Mouse (Mus musculus): ENCODE results near the gene Eci3. TPM values are rescaled to one million over a fixed set of nuclear protein-coding genes. Genes with fewer than 3 reads are reported as not detected.
"Not testable (repeated sequence)": the region's sequence is repeated elsewhere in the genome, so short reads cannot be mapped to it uniquely, and the experiment has no call there.

Gene Eci3
- 0.87 and 1.2 TPM in 2 replicates for polyA plus RNA-seq (2016; fragmentation: Nextera tagmentation; extraction: Ambion mirVana)

- no peaks in the 10 kb centered on the region for H3K9me3 ChIP-seq (replicated peaks)
- H3K4me3 ChIP-seq: peak within 1 kb of the TSS; percentile 43
- H3K9ac ChIP-seq: peak within 1 kb of the TSS; percentile 46; the same call in 1 of the 2 replicates
- H3K27me3 ChIP-seq: peaks cover 21% of the 10 kb centered on the region
- H3K27ac ChIP-seq: no peak within 1 kb of the TSS
- H3K36me3 ChIP-seq: no peaks in the 10 kb centered on the region
- peaks cover 13% of the 10 kb centered on the region for H3K4me1 ChIP-seq
- H3K4me2 ChIP-seq (replicated peaks): peak within 1 kb of the TSS; percentile 85
- ATAC-seq (ENCODE audit: low FRiP score): peak; percentile 69
- WGBS: 2% methylated on average over 32 of the region's 32 CpGs
Measured at GRCm38 (mm10) chr13:34963511-34964397, at the start of gene Eci3. Eci3 (minus strand) TSS chr13:34963810.

GRCm38 (mm10) chr13:34995925-34996324 is 32.3 kb upstream of the Eci3 start:
- Histone ChIP-seq H3K4me1 (peaks cover 14% of the 10 kb centered on the region), H3K36me3 (no peaks in the 10 kb centered on the region), H3K27ac (no peak overlapping the region), H3K9ac (no peak overlapping the region), H3K4me3 (no peak overlapping the region), H3K27me3 (no peaks in the 10 kb centered on the region), H3K9me3 (replicated peaks) (no peaks in the 10 kb centered on the region), H3K4me2 (replicated peaks) (no peak overlapping the region)
- 92% methylated on average over 2 of the region's 2 CpGs for WGBS
- no peak for ATAC-seq (ENCODE audit: low FRiP score)

GRCm38 (mm10) chr13:34993983-34994811 is 30.6 kb upstream of the Eci3 start:
- ATAC-seq (ENCODE audit: low FRiP score): peak; percentile 99
- Histone ChIP-seq H3K27ac (peak overlapping the region; percentile 81), H3K9me3 (replicated peaks) (no peaks in the 10 kb centered on the region), H3K4me2 (replicated peaks) (peak overlapping the region; percentile 65), H3K4me1 (peaks cover 14% of the 10 kb centered on the region), H3K9ac (peak overlapping the region; percentile 79), H3K36me3 (peaks cover 8% of the 10 kb centered on the region), H3K27me3 (no peaks in the 10 kb centered on the region), H3K4me3 (peak overlapping the region; percentile 59)
- WGBS: under 1% methylated on average over 33 of the region's 33 CpGs

- H3K9ac ChIP-seq: peak overlapping the region; percentile 79
- peaks cover 14% of the 10 kb centered on the region for H3K36me3 ChIP-seq
- peak overlapping the region; percentile 59 for H3K4me3 ChIP-seq
- peak overlapping the region; percentile 65 for H3K4me2 ChIP-seq (replicated peaks)
- ATAC-seq (ENCODE audit: low FRiP score): peak; percentile 70
- H3K9me3 ChIP-seq (replicated peaks): no peaks in the 10 kb centered on the region
- H3K27ac ChIP-seq: peak overlapping the region; percentile 81
- under 1% methylated on average over 22 of the region's 22 CpGs for WGBS
- no peaks in the 10 kb centered on the region for H3K27me3 ChIP-seq
- H3K4me1 ChIP-seq: peaks cover 14% of the 10 kb centered on the region
Measured at GRCm38 (mm10) chr13:34993595-34993982, 30.0 kb upstream of the Eci3 start.

- ATAC-seq (ENCODE audit: low FRiP score): no peak
- Histone ChIP-seq H3K27ac (peak overlapping the region; percentile 81; the same call in 1 of the 2 replicates), H3K9me3 (replicated peaks) (no peaks in the 10 kb centered on the region), H3K4me2 (replicated peaks) (peak overlapping the region; percentile 65), H3K4me1 (peaks cover 14% of the 10 kb centered on the region), H3K4me3 (peak overlapping the region; percentile 59), H3K36me3 (peaks cover 19% of the 10 kb centered on the region), H3K9ac (peak overlapping the region; percentile 79; the same call in 1 of the 2 replicates), H3K27me3 (no peaks in the 10 kb centered on the region)
- WGBS: 80% methylated on average over 4 of the region's 4 CpGs
Measured at GRCm38 (mm10) chr13:34993085-34993484, 29.5 kb upstream of the Eci3 start.

- H3K27me3 ChIP-seq: no peaks in the 10 kb centered on the region
- no peak overlapping the region for H3K4me3 ChIP-seq
- no peak for ATAC-seq (ENCODE audit: low FRiP score)
- WGBS: 85% methylated on average over 4 of the region's 4 CpGs
- no peak overlapping the region for H3K4me2 ChIP-seq (replicated peaks)
- H3K27ac ChIP-seq: no peak overlapping the region
- H3K9me3 ChIP-seq (replicated peaks): no peaks in the 10 kb centered on the region
- H3K36me3 ChIP-seq: peaks cover 33% of the 10 kb centered on the region
- peaks cover 14% of the 10 kb centered on the region for H3K4me1 ChIP-seq
- H3K9ac ChIP-seq: no peak overlapping the region
Measured at GRCm38 (mm10) chr13:34991581-34992273, 28.1 kb upstream of the Eci3 start.

- ATAC-seq (ENCODE audit: low FRiP score); H3K4me3 ChIP-seq; H3K4me2 ChIP-seq (replicated peaks); H3K9me3 ChIP-seq (replicated peaks); H3K4me1 ChIP-seq; H3K27me3 ChIP-seq; H3K9ac ChIP-seq; H3K27ac ChIP-seq: not testable (repeated sequence)
- peaks cover 74% of the 10 kb centered on the region for H3K36me3 ChIP-seq
- 94% methylated on average over 1 of the region's 1 CpGs for WGBS
Measured at GRCm38 (mm10) chr13:34983479-34983878, 19.9 kb upstream of the Eci3 start.

- not testable (repeated sequence) for H3K9me3 ChIP-seq (replicated peaks); ATAC-seq (ENCODE audit: low FRiP score); H3K27ac ChIP-seq; H3K9ac ChIP-seq; H3K27me3 ChIP-seq; H3K4me2 ChIP-seq (replicated peaks); H3K4me3 ChIP-seq; H3K4me1 ChIP-seq
- peaks cover 54% of the 10 kb centered on the region for H3K36me3 ChIP-seq
- WGBS: 57% methylated on average over 5 of the region's 5 CpGs
Measured at GRCm38 (mm10) chr13:34978635-34979034, 15.0 kb upstream of the Eci3 start.

GRCm38 (mm10) chr13:34977410-34977809 is 13.8 kb upstream of the Eci3 start:
- peaks cover 50% of the 10 kb centered on the region for H3K36me3 ChIP-seq
- no peaks in the 10 kb centered on the region for H3K4me1 ChIP-seq
- no peaks in the 10 kb centered on the region for H3K9me3 ChIP-seq (replicated peaks)
- H3K27ac ChIP-seq: no peak overlapping the region
- WGBS: 92% methylated on average over 3 of the region's 3 CpGs
- no peak overlapping the region for H3K4me3 ChIP-seq
- no peak overlapping the region for H3K9ac ChIP-seq
- no peak overlapping the region for H3K4me2 ChIP-seq (replicated peaks)
- no peaks in the 10 kb centered on the region for H3K27me3 ChIP-seq
- no peak for ATAC-seq (ENCODE audit: low FRiP score)

- H3K27me3 ChIP-seq: no peaks in the 10 kb centered on the region
- H3K4me2 ChIP-seq (replicated peaks): no peak overlapping the region
- no peak overlapping the region for H3K4me3 ChIP-seq
- ATAC-seq (ENCODE audit: low FRiP score): no peak
- 89% methylated on average over 4 of the region's 4 CpGs for WGBS
- no peaks in the 10 kb centered on the region for H3K9me3 ChIP-seq (replicated peaks)
- no peak overlapping the region for H3K27ac ChIP-seq
- H3K9ac ChIP-seq: no peak overlapping the region
- H3K36me3 ChIP-seq: peaks cover 39% of the 10 kb centered on the region
- H3K4me1 ChIP-seq: no peaks in the 10 kb centered on the region
Measured at GRCm38 (mm10) chr13:34976116-34976515, 12.5 kb upstream of the Eci3 start.

GRCm38 (mm10) chr13:34973770-34974169 is 10.2 kb upstream of the Eci3 start:
- H3K4me3 ChIP-seq: no peak overlapping the region
- no peaks in the 10 kb centered on the region for H3K4me1 ChIP-seq
- 60% methylated on average over 1 of the region's 1 CpGs for WGBS
- no peaks in the 10 kb centered on the region for H3K9me3 ChIP-seq (replicated peaks)
- H3K9ac ChIP-seq: no peak overlapping the region
- H3K36me3 ChIP-seq: peaks cover 20% of the 10 kb centered on the region
- no peak overlapping the region for H3K27ac ChIP-seq
- no peak overlapping the region for H3K4me2 ChIP-seq (replicated peaks)
- no peak for ATAC-seq (ENCODE audit: low FRiP score)
- no peaks in the 10 kb centered on the region for H3K27me3 ChIP-seq

- Histone ChIP-seq H3K9me3 (replicated peaks) (no peaks in the 10 kb centered on the region), H3K9ac (no peak overlapping the region), H3K36me3 (peaks cover 14% of the 10 kb centered on the region), H3K4me2 (replicated peaks) (no peak overlapping the region), H3K4me1 (no peaks in the 10 kb centered on the region), H3K4me3 (no peak overlapping the region), H3K27me3 (no peaks in the 10 kb centered on the region), H3K27ac (no peak overlapping the region)
- 54% methylated on average over 1 of the region's 1 CpGs for WGBS
- ATAC-seq (ENCODE audit: low FRiP score): no peak
Measured at GRCm38 (mm10) chr13:34973149-34973548, 9.5 kb upstream of the Eci3 start.

All from hindbrain, embryonic 12.5 days (tissue).